Mouse (Mus musculus): Measurements from ENCODE around the gene Bmpr1b. TPM values are rescaled to one million over a fixed set of nuclear protein-coding genes. Genes with fewer than 3 reads are reported as not detected.

The Bmpr1b gene
- polyA plus RNA-seq, 1 experiment from 2014 or later = 1.1 TPM

GRCm38 (mm10) chr3:141984548-141984947 lies 184.7 kb downstream of the Bmpr1b start:
- WGBS = 71% methylated on average over 7 of the region's 7 CpGs
- Histone ChIP-seq H3K27me3 (replicated peaks; ENCODE audit: control insufficient read depth, insufficient read depth, low read length) (no peaks in the 10 kb centered on the region), H3K4me1 (ENCODE audit: control insufficient read depth, insufficient read depth, low read length) (no peaks in the 10 kb centered on the region), H3K9me3 (ENCODE audit: control insufficient read depth, low read length) (no peaks in the 10 kb centered on the region), H3K36me3 (ENCODE audit: control insufficient read depth, insufficient read depth, low read length) (no peaks in the 10 kb centered on the region), H3K4me2 (ENCODE audit: low read depth, low read length) (no peak overlapping the region), H3K9ac (ENCODE audit: low read depth, low read length) (no peak overlapping the region), H3K4me3 (ENCODE audit: low read length) (no peak overlapping the region), H3K27ac (ENCODE audit: low read length) (no peak overlapping the region)
- ATAC-seq = no peak

GRCm38 (mm10) chr3:141981613-141982432 lies 187.4 kb downstream of the Bmpr1b start:
- Histone ChIP-seq H3K4me1 (ENCODE audit: control insufficient read depth, insufficient read depth, low read length) (no peaks in the 10 kb centered on the region), H3K4me3 (ENCODE audit: low read length) (no peak overlapping the region), H3K27ac (ENCODE audit: low read length) (no peak overlapping the region), H3K27me3 (replicated peaks; ENCODE audit: control insufficient read depth, insufficient read depth, low read length) (no peaks in the 10 kb centered on the region), H3K36me3 (ENCODE audit: control insufficient read depth, insufficient read depth, low read length) (no peaks in the 10 kb centered on the region), H3K9ac (ENCODE audit: low read depth, low read length) (no peak overlapping the region), H3K9me3 (ENCODE audit: control insufficient read depth, low read length) (no peaks in the 10 kb centered on the region), H3K4me2 (ENCODE audit: low read depth, low read length) (no peak overlapping the region)
- 75% methylated on average over 24 of the region's 24 CpGs for WGBS
- no peak for ATAC-seq

GRCm38 (mm10) chr3:141966244-141966643 lies 203.0 kb downstream of the Bmpr1b start:
- WGBS = 68% methylated on average over 4 of the region's 4 CpGs
- Histone ChIP-seq H3K27ac (ENCODE audit: low read length) (no peak overlapping the region), H3K4me3 (ENCODE audit: low read length) (no peak overlapping the region), H3K9ac (ENCODE audit: low read depth, low read length) (no peak overlapping the region), H3K9me3 (ENCODE audit: control insufficient read depth, low read length) (no peaks in the 10 kb centered on the region), H3K4me2 (ENCODE audit: low read depth, low read length) (no peak overlapping the region), H3K4me1 (ENCODE audit: control insufficient read depth, insufficient read depth, low read length) (no peaks in the 10 kb centered on the region), H3K36me3 (ENCODE audit: control insufficient read depth, insufficient read depth, low read length) (no peaks in the 10 kb centered on the region), H3K27me3 (replicated peaks; ENCODE audit: control insufficient read depth, insufficient read depth, low read length) (no peaks in the 10 kb centered on the region)
- no peak for ATAC-seq

GRCm38 (mm10) chr3:141952931-141953330 lies 216.3 kb downstream of the Bmpr1b start:
- H3K9me3 ChIP-seq (ENCODE audit: control insufficient read depth, low read length) = no peaks in the 10 kb centered on the region
- no peak overlapping the region for H3K4me2 ChIP-seq (ENCODE audit: low read depth, low read length)
- H3K4me1 ChIP-seq (ENCODE audit: control insufficient read depth, insufficient read depth, low read length) = 0 out of 2 replicates have a peak, but pooled peaks cover 2% of the 10 kb centered on the region
- no peaks in the 10 kb centered on the region for H3K27me3 ChIP-seq (replicated peaks; ENCODE audit: control insufficient read depth, insufficient read depth, low read length)
- 54% methylated on average over 6 of the region's 6 CpGs for WGBS
- no peak overlapping the region for H3K27ac ChIP-seq (ENCODE audit: low read length)
- no peaks in the 10 kb centered on the region for H3K36me3 ChIP-seq (ENCODE audit: control insufficient read depth, insufficient read depth, low read length)
- no peak overlapping the region for H3K4me3 ChIP-seq (ENCODE audit: low read length)
- no peak for ATAC-seq
- H3K9ac ChIP-seq (ENCODE audit: low read depth, low read length) = no peak overlapping the region

- Histone ChIP-seq H3K4me3 (ENCODE audit: low read length) (no peak overlapping the region), H3K27ac (ENCODE audit: low read length) (no peak overlapping the region), H3K27me3 (replicated peaks; ENCODE audit: control insufficient read depth, insufficient read depth, low read length) (no peaks in the 10 kb centered on the region), H3K9me3 (ENCODE audit: control insufficient read depth, low read length) (no peaks in the 10 kb centered on the region), H3K9ac (ENCODE audit: low read depth, low read length) (no peak overlapping the region), H3K4me1 (ENCODE audit: control insufficient read depth, insufficient read depth, low read length) (0 out of 2 replicates have a peak, but pooled peaks cover 2% of the 10 kb centered on the region), H3K36me3 (ENCODE audit: control insufficient read depth, insufficient read depth, low read length) (no peaks in the 10 kb centered on the region), H3K4me2 (ENCODE audit: low read depth, low read length) (no peak overlapping the region)
- ATAC-seq = no peak
- WGBS = 69% methylated on average over 8 of the region's 8 CpGs
Measured at GRCm38 (mm10) chr3:141950642-141951041, 218.6 kb downstream of the Bmpr1b start.

- no peaks in the 10 kb centered on the region for H3K27me3 ChIP-seq (replicated peaks; ENCODE audit: control insufficient read depth, insufficient read depth, low read length)
- 0 out of 2 replicates have a peak, but pooled peaks cover 2% of the 10 kb centered on the region for H3K4me1 ChIP-seq (ENCODE audit: control insufficient read depth, insufficient read depth, low read length)
- H3K36me3 ChIP-seq (ENCODE audit: control insufficient read depth, insufficient read depth, low read length) = no peaks in the 10 kb centered on the region
- H3K9me3 ChIP-seq (ENCODE audit: control insufficient read depth, low read length) = no peaks in the 10 kb centered on the region
- ATAC-seq = no peak
- WGBS = 87% methylated on average over 1 of the region's 1 CpGs
- H3K9ac ChIP-seq (ENCODE audit: low read depth, low read length) = no peak overlapping the region
- no peak overlapping the region for H3K4me3 ChIP-seq (ENCODE audit: low read length)
- H3K4me2 ChIP-seq (ENCODE audit: low read depth, low read length) = no peak overlapping the region
- no peak overlapping the region for H3K27ac ChIP-seq (ENCODE audit: low read length)
Measured at GRCm38 (mm10) chr3:141948506-141948905, 220.7 kb downstream of the Bmpr1b start.

GRCm38 (mm10) chr3:141948096-141948495 lies 221.1 kb downstream of the Bmpr1b start:
- Histone ChIP-seq H3K27me3 (replicated peaks; ENCODE audit: control insufficient read depth, insufficient read depth, low read length) (no peaks in the 10 kb centered on the region), H3K4me3 (ENCODE audit: low read length) (no peak overlapping the region), H3K4me1 (ENCODE audit: control insufficient read depth, insufficient read depth, low read length) (0 out of 2 replicates have a peak, but pooled peaks cover 2% of the 10 kb centered on the region), H3K36me3 (ENCODE audit: control insufficient read depth, insufficient read depth, low read length) (no peaks in the 10 kb centered on the region), H3K9ac (ENCODE audit: low read depth, low read length) (no peak overlapping the region), H3K27ac (ENCODE audit: low read length) (no peak overlapping the region), H3K9me3 (ENCODE audit: control insufficient read depth, low read length) (no peaks in the 10 kb centered on the region), H3K4me2 (ENCODE audit: low read depth, low read length) (no peak overlapping the region)
- no peak for ATAC-seq
- 64% methylated on average over 3 of the region's 3 CpGs for WGBS

GRCm38 (mm10) chr3:141946846-141947245 lies 222.4 kb downstream of the Bmpr1b start:
- WGBS = 79% methylated on average over 2 of the region's 2 CpGs
- ATAC-seq = no peak
- no peak overlapping the region for H3K9ac ChIP-seq (ENCODE audit: low read depth, low read length)
- H3K4me2 ChIP-seq (ENCODE audit: low read depth, low read length) = no peak overlapping the region
- 0 out of 2 replicates have a peak, but pooled peaks cover 2% of the 10 kb centered on the region for H3K4me1 ChIP-seq (ENCODE audit: control insufficient read depth, insufficient read depth, low read length)
- H3K36me3 ChIP-seq (ENCODE audit: control insufficient read depth, insufficient read depth, low read length) = no peaks in the 10 kb centered on the region
- H3K9me3 ChIP-seq (ENCODE audit: control insufficient read depth, low read length) = no peaks in the 10 kb centered on the region
- no peaks in the 10 kb centered on the region for H3K27me3 ChIP-seq (replicated peaks; ENCODE audit: control insufficient read depth, insufficient read depth, low read length)
- H3K27ac ChIP-seq (ENCODE audit: low read length) = no peak overlapping the region
- H3K4me3 ChIP-seq (ENCODE audit: low read length) = no peak overlapping the region

GRCm38 (mm10) chr3:141943317-141943742 lies 225.9 kb downstream of the Bmpr1b start:
- Histone ChIP-seq H3K36me3 (ENCODE audit: control insufficient read depth, insufficient read depth, low read length) (no peaks in the 10 kb centered on the region), H3K27me3 (replicated peaks; ENCODE audit: control insufficient read depth, insufficient read depth, low read length) (no peaks in the 10 kb centered on the region), H3K4me3 (ENCODE audit: low read length) (no peak overlapping the region), H3K27ac (ENCODE audit: low read length) (no peak overlapping the region), H3K4me2 (ENCODE audit: low read depth, low read length) (no peak overlapping the region), H3K9ac (ENCODE audit: low read depth, low read length) (no peak overlapping the region), H3K9me3 (ENCODE audit: control insufficient read depth, low read length) (no peaks in the 10 kb centered on the region), H3K4me1 (ENCODE audit: control insufficient read depth, insufficient read depth, low read length) (no peaks in the 10 kb centered on the region)
- ATAC-seq = no peak
- WGBS = 82% methylated on average over 3 of the region's 3 CpGs
